Mouse (Mus musculus): Measurements from ENCODE around the gene Fgfr4. TPM values are rescaled to one million over a fixed set of nuclear protein-coding genes. Genes with fewer than 3 reads are reported as not detected.
A peak's percentile ranks its signal among the peaks of the same experiment; 100 is the strongest.

Fgfr4 gene
- polyA plus RNA-seq, 1 experiment from 2014 or later: 7.8 TPM

DNA sequence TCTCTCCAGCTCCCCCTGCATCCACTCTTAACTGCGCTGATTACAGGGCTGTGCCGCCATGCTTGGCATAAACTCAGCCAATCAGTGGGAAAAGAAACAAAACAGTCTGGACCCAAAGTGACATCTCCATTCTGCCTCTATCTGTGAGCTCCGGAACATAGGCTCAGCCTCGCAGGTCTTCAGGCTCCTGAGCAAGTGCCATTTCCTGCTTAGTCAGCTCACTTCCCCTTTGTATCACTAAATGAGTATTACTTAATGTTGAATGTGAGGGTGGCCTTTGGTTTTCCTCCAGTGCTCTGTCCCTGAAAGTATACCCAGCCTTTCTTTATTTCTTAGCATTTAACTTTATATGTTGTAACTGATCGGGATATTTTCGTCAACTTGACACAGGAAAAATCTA is 27.5 kb upstream of the Fgfr4 start:
- no peak for ATAC-seq (ENCODE audit: insufficient number of reproducible peaks, insufficient read depth, low FRiP score, low read depth)
- Histone ChIP-seq H3K27me3 (ENCODE audit: control insufficient read depth, insufficient read depth, low read length) (no peaks in the 10 kb centered on the region), H3K36me3 (ENCODE audit: control insufficient read depth, insufficient read depth, low read length) (peaks cover 29% of the 10 kb centered on the region), H3K4me1 (ENCODE audit: control insufficient read depth, insufficient read depth, low read length) (no peaks in the 10 kb centered on the region), H3K9me3 (ENCODE audit: control insufficient read depth, low read depth, low read length) (no peaks in the 10 kb centered on the region), H3K9ac (replicated peaks; ENCODE audit: low read depth, low read length) (no peak overlapping the region), H3K27ac (ENCODE audit: low read length) (no peak overlapping the region), H3K4me2 (replicated peaks; ENCODE audit: low read depth, low read length) (no peak overlapping the region), H3K4me3 (ENCODE audit: low read depth, low read length) (no peak overlapping the region)
- 94% methylated on average over 6 of the region's 6 CpGs for WGBS

DNA sequence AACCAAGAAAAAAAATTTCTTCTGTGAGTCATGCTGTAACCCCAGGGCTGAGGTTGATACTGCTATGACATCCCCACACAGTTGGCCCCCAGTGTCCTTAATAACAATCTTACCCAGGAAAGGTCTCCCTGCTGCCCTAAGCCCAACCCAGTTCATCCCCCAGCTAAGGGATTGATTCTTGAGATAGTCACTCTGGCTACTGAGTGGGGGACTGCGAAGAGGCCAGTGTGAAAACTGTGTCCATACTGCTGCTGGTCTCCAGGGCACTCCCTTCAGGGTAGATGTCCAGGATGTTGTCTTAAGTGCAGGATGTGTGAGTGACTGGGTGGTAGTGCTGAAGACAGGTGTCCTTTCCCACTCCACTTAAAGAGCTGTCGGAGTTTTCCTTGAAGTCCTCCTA is 19.0 kb upstream of the Fgfr4 start, which contains the start of gene Gm17617:
Gene Gm17617, minus strand, starts transcription at position 101 of the 400 bp plus-strand sequence.
- 97% methylated on average over 2 of the region's 2 CpGs for WGBS
- no peak within 1 kb of the TSS for H3K27ac ChIP-seq (ENCODE audit: low read length)
- H3K9ac ChIP-seq (replicated peaks; ENCODE audit: low read depth, low read length): no peak within 1 kb of the TSS
- no peak for ATAC-seq (ENCODE audit: insufficient number of reproducible peaks, insufficient read depth, low FRiP score, low read depth)
- H3K4me2 ChIP-seq (replicated peaks; ENCODE audit: low read depth, low read length): no peak within 1 kb of the TSS
- H3K9me3 ChIP-seq (ENCODE audit: control insufficient read depth, low read depth, low read length): no peaks in the 10 kb centered on the region
- H3K36me3 ChIP-seq (ENCODE audit: control insufficient read depth, insufficient read depth, low read length): peaks cover 25% of the 10 kb centered on the region
- no peaks in the 10 kb centered on the region for H3K27me3 ChIP-seq (ENCODE audit: control insufficient read depth, insufficient read depth, low read length)
- H3K4me3 ChIP-seq (ENCODE audit: low read depth, low read length): no peak within 1 kb of the TSS
- no peaks in the 10 kb centered on the region for H3K4me1 ChIP-seq (ENCODE audit: control insufficient read depth, insufficient read depth, low read length)

DNA sequence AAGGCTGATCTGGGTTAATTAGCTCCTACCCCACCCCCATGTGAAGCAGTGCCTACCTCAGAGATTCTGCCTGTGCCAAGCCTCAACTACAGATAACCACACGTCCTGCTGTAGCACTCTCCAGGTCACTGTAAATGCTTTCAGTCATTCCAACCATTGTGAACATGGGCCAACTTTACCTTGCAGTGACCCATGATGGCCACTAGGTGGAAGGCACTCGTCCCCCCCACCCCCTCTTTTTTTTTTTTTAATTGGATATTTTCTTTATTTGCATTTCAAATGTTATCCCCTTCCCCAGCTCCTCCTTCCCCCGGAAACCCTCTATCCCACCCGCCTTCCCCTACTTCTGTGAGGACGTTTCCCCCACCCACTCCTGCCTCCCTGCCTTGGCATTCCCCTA is 17.1 kb upstream of the Fgfr4 start:
- 7% methylated on average over 5 of the region's 5 CpGs for WGBS
- Histone ChIP-seq H3K9ac (replicated peaks; ENCODE audit: low read depth, low read length) (no peak overlapping the region), H3K36me3 (ENCODE audit: control insufficient read depth, insufficient read depth, low read length) (peaks cover 18% of the 10 kb centered on the region), H3K9me3 (ENCODE audit: control insufficient read depth, low read depth, low read length) (no peaks in the 10 kb centered on the region), H3K27ac (ENCODE audit: low read length) (no peak overlapping the region), H3K27me3 (ENCODE audit: control insufficient read depth, insufficient read depth, low read length) (no peaks in the 10 kb centered on the region), H3K4me2 (replicated peaks; ENCODE audit: low read depth, low read length) (no peak overlapping the region), H3K4me1 (ENCODE audit: control insufficient read depth, insufficient read depth, low read length) (no peaks in the 10 kb centered on the region), H3K4me3 (ENCODE audit: low read depth, low read length) (no peak overlapping the region)
- ATAC-seq (ENCODE audit: insufficient number of reproducible peaks, insufficient read depth, low FRiP score, low read depth): no peak

DNA sequence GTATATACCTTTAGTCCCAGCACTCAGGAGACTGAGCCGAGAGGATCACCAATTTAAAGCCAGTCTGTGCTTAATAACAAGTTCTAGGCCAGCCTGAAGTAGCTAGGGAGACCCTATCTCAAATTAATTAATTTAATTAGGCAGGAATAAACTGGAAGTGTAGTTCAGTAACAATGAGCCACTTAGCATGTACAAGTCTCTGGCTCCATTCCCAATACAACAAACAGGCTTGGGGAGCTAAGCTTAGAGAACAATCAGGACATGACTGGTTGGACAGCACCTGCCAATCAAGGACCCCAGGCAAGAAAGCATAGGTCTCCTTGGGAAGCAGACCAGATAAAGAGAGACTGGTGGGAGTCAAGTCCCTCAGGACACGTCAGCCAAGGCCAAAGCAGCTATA is 12.2 kb upstream of the Fgfr4 start:
- Histone ChIP-seq H3K27me3 (ENCODE audit: control insufficient read depth, insufficient read depth, low read length) (no peaks in the 10 kb centered on the region), H3K4me3 (ENCODE audit: low read depth, low read length) (no peak overlapping the region), H3K36me3 (ENCODE audit: control insufficient read depth, insufficient read depth, low read length) (no peaks in the 10 kb centered on the region), H3K4me2 (replicated peaks; ENCODE audit: low read depth, low read length) (no peak overlapping the region), H3K4me1 (ENCODE audit: control insufficient read depth, insufficient read depth, low read length) (no peaks in the 10 kb centered on the region), H3K27ac (ENCODE audit: low read length) (no peak overlapping the region), H3K9me3 (ENCODE audit: control insufficient read depth, low read depth, low read length) (no peaks in the 10 kb centered on the region), H3K9ac (replicated peaks; ENCODE audit: low read depth, low read length) (no peak overlapping the region)
- no peak for ATAC-seq (ENCODE audit: insufficient number of reproducible peaks, insufficient read depth, low FRiP score, low read depth)
- 66% methylated on average over 2 of the region's 2 CpGs for WGBS

DNA sequence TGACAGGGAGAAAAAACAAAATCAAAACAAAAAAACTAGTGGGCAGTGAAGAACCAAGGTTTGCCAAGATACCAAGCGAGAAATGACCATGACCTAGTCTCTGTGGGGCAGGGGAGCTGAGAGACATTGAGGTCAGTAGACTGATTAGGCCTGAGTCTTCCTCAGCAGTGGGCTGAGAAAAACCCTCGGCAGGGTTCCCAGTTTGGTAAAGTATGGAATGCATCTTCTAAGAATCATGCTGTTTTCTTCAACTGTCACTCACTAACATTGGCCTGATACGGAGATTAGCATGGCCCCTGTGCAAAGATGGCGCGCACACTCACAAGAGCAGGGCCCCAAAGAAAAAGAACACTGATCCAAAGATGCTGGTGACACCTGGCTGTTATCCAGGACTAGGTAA is 1.5 kb downstream of the Fgfr4 start:
- no peak overlapping the region for H3K27ac ChIP-seq (ENCODE audit: low read length)

DNA sequence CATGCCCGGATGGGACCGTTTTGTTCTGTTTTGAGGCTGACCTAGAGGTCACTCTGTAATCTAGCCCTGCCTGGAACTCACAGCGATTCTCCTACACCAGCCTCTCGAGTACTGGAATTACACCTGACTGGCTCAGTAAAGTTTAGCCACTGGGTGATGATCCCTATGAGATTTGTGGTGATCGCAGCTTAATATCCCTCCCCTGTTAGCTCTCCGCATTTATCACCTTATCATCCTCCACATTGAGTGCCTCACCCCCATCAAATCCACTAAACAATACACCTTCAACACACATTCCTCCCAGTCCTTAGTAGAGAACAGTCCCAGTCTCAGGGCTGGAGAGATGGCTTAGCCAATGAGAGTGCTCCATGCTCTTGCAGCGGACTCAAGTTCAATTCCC is 9.9 kb downstream of the Fgfr4 start:
- Histone ChIP-seq H3K9ac (replicated peaks; ENCODE audit: low read depth, low read length) (no peak overlapping the region), H3K9me3 (ENCODE audit: control insufficient read depth, low read depth, low read length) (no peaks in the 10 kb centered on the region), H3K36me3 (ENCODE audit: control insufficient read depth, insufficient read depth, low read length) (no peaks in the 10 kb centered on the region; the same call in 1 of the 2 replicates), H3K27me3 (ENCODE audit: control insufficient read depth, insufficient read depth, low read length) (no peaks in the 10 kb centered on the region), H3K27ac (ENCODE audit: low read length) (no peak overlapping the region), H3K4me3 (ENCODE audit: low read depth, low read length) (no peak overlapping the region), H3K4me2 (replicated peaks; ENCODE audit: low read depth, low read length) (no peak overlapping the region), H3K4me1 (ENCODE audit: control insufficient read depth, insufficient read depth, low read length) (no peaks in the 10 kb centered on the region)
- ATAC-seq (ENCODE audit: insufficient number of reproducible peaks, insufficient read depth, low FRiP score, low read depth): no peak
- WGBS: 56% methylated on average over 7 of the region's 7 CpGs

More for the DNA sequence above, 1.5 kb downstream of the Fgfr4 start:
- Histone ChIP-seq H3K9me3 (ENCODE audit: control insufficient read depth, low read depth, low read length) (no peaks in the 10 kb centered on the region), H3K36me3 (ENCODE audit: control insufficient read depth, insufficient read depth, low read length) (no peaks in the 10 kb centered on the region; the same call in 1 of the 2 replicates), H3K4me1 (ENCODE audit: control insufficient read depth, insufficient read depth, low read length) (no peaks in the 10 kb centered on the region), H3K9ac (replicated peaks; ENCODE audit: low read depth, low read length) (no peak overlapping the region), H3K27me3 (ENCODE audit: control insufficient read depth, insufficient read depth, low read length) (0 out of 2 replicates have a peak, but pooled peaks cover 3% of the 10 kb centered on the region), H3K4me3 (ENCODE audit: low read depth, low read length) (0 out of 2 replicates have a peak overlapping the region, but pooled peaks have one; percentile 58), H3K4me2 (replicated peaks; ENCODE audit: low read depth, low read length) (peak overlapping the region; percentile 88)
- no peak for ATAC-seq (ENCODE audit: insufficient number of reproducible peaks, insufficient read depth, low FRiP score, low read depth)
- WGBS: 82% methylated on average over 5 of the region's 5 CpGs

DNA sequence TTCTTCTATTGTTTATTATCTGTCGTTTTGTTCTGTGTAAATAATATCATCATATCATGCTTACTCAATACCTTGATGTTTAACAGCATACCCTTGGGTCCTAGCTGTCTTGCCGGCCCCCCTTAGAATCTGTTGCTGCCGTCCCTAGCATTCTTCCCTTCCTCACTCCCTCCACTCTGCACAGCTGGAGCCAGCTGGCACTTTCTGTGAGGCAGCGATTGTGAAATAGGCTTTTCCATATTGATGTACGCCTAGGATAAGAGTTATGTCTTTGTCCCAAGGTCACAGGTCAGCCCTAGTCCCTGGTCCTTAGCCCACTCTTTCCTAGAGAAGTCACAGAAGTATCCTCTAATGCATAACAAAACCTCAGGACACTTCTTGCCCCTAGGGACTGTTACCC is 11.1 kb downstream of the Fgfr4 start:
- 38% methylated on average over 5 of the region's 5 CpGs for WGBS
- Histone ChIP-seq H3K4me1 (ENCODE audit: control insufficient read depth, insufficient read depth, low read length) (0 out of 2 replicates have a peak, but pooled peaks cover under 1% of the 10 kb centered on the region), H3K4me3 (ENCODE audit: low read depth, low read length) (no peak overlapping the region), H3K36me3 (ENCODE audit: control insufficient read depth, insufficient read depth, low read length) (no peaks in the 10 kb centered on the region; the same call in 1 of the 2 replicates), H3K9me3 (ENCODE audit: control insufficient read depth, low read depth, low read length) (no peaks in the 10 kb centered on the region), H3K27ac (ENCODE audit: low read length) (no peak overlapping the region), H3K9ac (replicated peaks; ENCODE audit: low read depth, low read length) (no peak overlapping the region), H3K4me2 (replicated peaks; ENCODE audit: low read depth, low read length) (no peak overlapping the region), H3K27me3 (ENCODE audit: control insufficient read depth, insufficient read depth, low read length) (no peaks in the 10 kb centered on the region)
- no peak for ATAC-seq (ENCODE audit: insufficient number of reproducible peaks, insufficient read depth, low FRiP score, low read depth)

DNA sequence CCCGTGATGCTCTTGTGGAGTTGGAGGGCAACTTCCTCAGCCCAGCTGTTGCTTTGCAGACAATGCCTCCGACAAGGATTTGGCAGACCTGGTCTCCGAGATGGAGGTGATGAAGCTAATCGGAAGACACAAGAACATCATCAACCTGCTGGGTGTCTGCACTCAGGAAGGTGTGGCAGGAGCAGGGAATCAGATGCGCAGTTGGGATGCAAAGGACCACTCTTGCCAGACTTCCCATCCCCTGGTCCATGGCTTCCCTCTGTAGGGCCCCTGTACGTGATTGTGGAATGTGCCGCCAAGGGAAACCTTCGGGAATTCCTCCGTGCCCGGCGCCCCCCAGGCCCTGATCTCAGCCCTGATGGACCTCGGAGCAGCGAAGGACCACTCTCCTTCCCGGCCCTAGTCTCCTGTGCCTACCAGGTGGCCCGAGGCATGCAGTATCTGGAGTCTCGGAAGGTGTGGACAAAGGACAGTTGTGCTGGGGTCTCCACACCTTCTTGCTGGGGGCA is 13.4 kb downstream of the Fgfr4 start:
- H3K4me1 ChIP-seq (ENCODE audit: control insufficient read depth, insufficient read depth, low read length): 0 out of 2 replicates have a peak, but pooled peaks cover 4% of the 10 kb centered on the region

More for the DNA sequence above, 13.4 kb downstream of the Fgfr4 start:
- no peak overlapping the region for H3K27ac ChIP-seq (ENCODE audit: low read length)
- ATAC-seq (ENCODE audit: insufficient number of reproducible peaks, insufficient read depth, low FRiP score, low read depth): no peak
- WGBS: 93% methylated on average over 16 of the region's 16 CpGs
- no peak overlapping the region for H3K4me2 ChIP-seq (replicated peaks; ENCODE audit: low read depth, low read length)
- H3K27me3 ChIP-seq (ENCODE audit: control insufficient read depth, insufficient read depth, low read length): no peaks in the 10 kb centered on the region
- no peaks in the 10 kb centered on the region for H3K9me3 ChIP-seq (ENCODE audit: control insufficient read depth, low read depth, low read length)
- H3K36me3 ChIP-seq (ENCODE audit: control insufficient read depth, insufficient read depth, low read length): no peaks in the 10 kb centered on the region
- H3K4me3 ChIP-seq (ENCODE audit: low read depth, low read length): no peak overlapping the region
- H3K9ac ChIP-seq (replicated peaks; ENCODE audit: low read depth, low read length): no peak overlapping the region

Data from stomach, embryonic 14.5 days (tissue).